Mouse (Mus musculus) urinary bladder, postnatal 14 days (tissue): ENCODE measurements around the gene Diras1.
A peak's percentile ranks its signal among the peaks of the same experiment; 100 is the strongest.
"Not testable (repeated sequence)": the region's sequence is repeated elsewhere in the genome, so short reads cannot be mapped to it uniquely, and the experiment has no call there.

Source experiments
- DNase-seq: peaks from one replicate; pipeline ENCODE4 v3.0.0; 2021; ENCODE audit warnings: low spot score

Gene Diras1

DNA sequence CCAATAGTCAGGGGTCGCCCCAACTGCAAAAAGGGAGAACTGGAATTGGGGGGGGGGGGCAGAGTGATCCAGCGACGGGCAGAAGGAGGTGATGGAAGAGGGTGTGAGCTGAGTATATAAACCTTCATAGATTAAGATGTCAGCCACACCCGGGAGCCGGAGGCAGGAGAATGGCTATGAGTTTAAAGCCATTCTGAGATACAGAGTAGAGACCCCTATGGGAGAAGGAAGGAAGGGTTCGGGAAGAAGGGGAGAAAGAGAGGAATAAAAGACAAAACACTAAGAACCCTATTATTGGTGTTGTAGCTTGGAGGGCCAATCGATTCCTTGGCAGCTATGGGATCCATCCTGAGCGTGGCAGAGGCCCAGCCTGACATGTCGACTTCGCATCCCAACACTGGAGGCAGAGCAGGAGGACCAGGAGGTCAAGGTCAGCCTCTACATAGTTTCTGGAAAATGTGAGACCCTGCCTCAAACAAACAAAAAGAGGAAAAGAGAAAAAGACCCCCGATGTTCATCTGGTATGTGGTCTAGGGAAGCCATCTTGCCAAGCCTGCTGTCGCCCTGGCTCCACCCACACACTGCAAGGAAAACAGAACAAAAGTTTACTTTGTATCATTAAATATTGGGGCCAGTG, at the start of gene Diras1:
Diras1 (minus strand) TSS at position 24 of the 637 bp plus-strand sequence.
- no peak for DNase-seq

DNA sequence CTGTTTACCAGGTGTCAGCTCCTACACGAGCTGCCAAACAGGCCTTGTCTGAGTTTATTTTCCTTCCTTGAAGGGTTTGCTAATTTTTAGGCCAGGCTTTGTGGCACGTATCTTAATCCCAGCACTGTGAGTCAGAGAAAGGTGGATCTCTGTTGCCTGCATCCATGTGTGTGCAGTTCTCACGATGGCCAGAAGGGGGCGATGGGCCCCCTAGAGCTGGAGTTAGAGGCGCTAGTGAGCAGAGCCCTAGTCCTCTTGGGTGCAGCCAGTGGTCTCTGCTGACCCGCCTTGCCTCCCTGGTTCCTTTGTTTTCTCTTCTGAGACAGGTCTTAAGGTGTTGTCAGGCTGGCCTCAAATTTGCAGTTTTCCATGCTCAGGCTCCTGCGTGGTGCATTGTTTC, 48.0 kb upstream of the Diras1 start:
- no peak for DNase-seq

DNA sequence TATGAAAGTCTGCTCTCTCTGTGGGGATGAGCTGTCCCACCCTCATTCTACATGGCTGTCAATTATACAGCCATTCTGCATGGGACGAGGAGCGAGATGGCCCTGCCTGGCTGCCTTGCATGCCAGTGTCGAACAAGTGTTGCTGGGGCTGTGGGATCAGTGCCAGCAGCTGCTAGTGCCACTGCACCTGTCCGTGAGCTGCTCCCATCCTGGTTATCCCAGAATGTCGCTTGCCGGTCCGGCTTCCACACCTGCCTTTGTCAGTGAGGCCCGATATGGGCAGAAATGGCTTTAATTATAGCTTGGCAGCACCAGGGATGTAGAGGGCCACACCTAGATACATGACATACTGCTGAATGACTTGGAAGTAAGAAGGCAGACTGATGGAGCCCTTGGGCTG, 46.8 kb upstream of the Diras1 start:
- no peak for DNase-seq

DNA sequence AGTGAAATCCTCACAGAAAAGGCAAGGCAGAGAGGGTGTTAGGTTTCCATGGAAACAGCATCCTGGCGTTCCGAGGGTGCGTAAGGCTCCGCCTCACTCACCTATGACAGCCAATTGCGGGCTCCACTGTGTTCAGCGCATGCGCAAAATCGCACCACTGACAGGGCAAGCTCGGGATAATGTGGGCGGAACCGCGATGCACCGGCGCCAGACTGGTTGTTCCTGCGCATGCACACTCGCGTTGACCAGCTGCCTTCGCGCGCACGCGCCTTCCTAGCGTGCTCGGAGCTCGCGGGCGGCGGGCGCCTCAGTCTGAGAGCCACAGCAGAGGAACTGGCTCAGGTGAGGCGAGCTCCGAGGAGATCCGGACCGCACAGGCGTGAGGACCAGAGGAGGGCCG, 44.4 kb upstream of the Diras1 start, which contains the start of gene Thop1:
Thop1 (plus strand) TSS at position 200 of the 400 bp plus-strand sequence.
- DNase-seq = peak; percentile 98

DNA sequence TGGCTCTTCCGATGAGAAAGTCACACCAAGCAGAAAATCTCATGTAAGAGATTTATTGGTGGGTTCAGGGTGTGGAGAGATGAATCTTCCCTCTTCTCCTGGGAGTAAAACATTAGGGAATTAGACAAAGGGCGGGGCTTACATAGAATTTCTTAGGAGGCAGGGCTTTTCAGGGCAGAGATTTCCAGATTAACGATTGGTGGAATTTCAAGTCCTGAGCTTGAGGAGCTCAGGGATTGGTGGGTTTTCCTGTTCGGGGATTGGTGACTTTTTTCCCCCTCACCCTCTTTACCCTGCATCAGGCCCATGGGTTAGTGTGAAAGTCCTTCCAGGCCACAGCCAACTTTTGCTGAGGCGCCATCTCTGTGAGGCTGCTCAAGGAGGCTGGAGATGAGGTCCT, 43.2 kb upstream of the Diras1 start:
- no peak for DNase-seq

DNA sequence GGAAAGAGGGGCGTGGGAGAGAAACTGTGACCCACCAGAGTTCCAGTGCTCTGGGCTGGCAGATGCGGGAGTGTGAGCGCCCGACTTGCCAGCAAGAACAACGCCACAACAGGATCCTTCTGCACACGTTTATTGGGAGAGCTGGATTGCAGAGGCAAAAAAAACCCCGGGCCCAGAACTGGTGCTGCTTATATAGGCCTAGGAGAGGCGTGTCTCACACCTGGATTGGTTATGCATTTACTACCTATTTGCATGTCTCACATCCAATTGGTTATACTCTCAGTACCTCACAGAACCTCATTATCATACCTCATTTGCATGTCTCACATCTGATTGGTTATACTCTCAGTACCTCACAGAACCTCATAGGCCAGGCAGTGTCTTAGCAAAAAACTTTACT, 39.1 kb upstream of the Diras1 start:
- not testable (repeated sequence) for DNase-seq

DNA sequence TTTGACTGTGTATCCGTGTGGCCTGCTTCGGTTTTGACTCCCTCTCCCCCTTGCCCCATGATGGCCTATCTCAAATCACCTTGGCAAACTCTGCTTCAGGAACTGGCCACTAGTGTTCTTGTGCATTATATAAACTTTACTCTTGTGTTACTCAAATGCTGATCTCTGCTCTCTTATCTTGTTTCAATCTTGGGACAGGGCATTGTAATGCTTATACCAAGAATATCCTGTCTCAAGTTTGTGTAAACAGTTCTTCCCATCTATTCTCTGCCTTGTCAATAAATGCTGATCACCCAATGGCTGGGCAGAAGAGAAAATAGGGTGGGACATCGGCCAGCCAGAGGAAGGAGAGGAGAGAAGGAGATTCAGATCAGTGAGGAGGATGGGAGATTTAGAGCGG, 37.2 kb upstream of the Diras1 start:
- DNase-seq = no peak

DNA sequence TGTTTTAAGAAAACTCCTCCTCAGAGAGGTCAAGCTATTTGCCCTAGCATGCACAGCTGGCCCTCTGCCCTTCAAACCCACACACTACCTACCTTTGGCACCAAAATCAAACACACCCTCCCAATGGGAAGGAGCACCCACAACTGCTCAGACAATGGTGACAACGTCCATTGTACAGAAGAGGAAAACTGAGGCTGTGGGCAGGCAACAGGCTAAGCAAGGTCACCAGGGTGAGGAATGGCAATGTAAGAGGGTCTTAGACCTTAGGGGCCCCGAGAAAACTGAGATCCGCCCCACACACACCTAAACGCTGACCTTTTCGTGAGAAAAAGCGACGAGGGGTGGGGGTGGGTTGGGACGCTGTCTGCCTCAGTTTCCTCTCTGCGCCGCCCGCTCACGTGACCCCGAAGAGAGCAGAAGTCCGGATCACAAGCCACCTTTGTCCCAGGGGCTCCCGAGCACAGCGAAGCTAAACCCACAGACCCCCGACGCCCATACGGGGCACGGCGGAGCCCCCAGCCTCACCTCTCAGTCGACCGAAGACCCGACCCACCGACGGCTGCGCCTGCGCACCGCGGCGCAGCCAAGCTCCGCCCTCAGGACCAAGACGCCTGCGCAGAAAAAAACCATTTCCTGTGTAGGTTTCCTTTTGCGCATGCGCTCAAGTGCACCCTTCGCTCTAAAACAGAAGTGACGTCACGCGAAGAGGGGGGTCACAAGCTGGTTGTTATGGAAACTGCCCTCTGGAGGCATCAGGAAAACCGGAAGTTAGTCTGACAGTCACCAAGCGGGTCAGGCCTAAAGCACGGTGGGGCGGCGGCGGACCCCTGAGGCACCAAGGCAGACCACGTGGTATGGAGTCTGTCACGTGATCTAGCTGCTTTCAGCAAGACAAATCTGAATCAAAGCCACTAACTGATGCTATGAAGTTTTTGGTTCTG, 34.4 kb upstream of the Diras1 start, which contains the start of gene Sgta:
Sgta (minus strand) TSS at position 579 of the 941 bp plus-strand sequence.
- peak; percentile 100 for DNase-seq

DNA sequence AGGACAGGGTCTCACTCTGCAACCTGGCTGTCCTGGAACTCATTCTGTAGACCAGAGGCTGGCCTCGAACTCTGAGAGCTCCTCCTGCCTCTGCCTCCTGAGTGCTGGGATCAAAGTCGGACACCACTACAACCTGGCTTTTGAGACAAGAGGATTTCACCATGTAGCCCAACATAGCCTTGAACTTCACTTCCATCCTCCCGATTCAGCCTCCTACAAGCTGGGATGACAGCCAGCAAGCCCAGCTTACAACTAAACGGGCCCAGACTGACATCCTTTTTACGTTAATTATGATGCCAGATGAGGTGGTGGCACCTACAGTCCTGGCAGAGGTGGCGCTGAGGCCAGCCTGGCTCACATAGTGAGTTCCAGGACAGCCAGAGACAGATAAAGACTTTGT, 33.4 kb upstream of the Diras1 start:
- no peak for DNase-seq

DNA sequence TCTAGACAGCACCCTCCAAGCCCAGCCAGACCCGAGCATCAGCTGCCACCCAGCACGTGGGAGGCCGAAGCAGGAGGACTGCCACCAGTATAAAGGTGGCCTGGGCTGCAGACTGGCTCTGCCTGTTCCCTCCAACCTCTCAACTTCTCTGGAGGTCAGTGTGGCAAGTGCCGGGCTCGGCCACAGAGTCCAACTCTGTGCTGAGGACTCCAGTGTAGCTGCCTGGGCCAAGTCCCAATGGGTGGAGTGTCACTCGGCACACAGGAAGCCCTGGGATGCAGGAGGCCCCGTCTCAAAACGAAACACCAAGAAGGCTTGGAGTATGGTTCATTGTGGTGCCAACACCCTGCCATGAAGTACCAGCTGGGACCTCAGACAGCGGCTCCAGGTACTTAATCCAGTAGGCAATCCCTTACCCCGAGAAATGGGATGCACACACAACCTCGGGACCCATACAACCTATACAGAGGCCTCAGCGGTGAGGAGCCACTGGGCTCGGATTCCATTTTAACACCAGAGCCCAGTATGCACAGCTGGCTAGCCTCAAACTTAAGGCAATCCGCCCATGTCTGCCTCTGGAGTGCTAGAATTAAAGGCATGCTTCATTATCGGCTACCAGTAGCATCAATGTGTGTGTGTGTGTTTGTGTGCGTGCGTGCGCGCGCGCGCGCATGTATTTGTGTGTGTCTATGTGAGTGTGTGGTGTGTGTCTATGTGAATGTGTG, 32.1 kb upstream of the Diras1 start:
- no peak for DNase-seq

DNA sequence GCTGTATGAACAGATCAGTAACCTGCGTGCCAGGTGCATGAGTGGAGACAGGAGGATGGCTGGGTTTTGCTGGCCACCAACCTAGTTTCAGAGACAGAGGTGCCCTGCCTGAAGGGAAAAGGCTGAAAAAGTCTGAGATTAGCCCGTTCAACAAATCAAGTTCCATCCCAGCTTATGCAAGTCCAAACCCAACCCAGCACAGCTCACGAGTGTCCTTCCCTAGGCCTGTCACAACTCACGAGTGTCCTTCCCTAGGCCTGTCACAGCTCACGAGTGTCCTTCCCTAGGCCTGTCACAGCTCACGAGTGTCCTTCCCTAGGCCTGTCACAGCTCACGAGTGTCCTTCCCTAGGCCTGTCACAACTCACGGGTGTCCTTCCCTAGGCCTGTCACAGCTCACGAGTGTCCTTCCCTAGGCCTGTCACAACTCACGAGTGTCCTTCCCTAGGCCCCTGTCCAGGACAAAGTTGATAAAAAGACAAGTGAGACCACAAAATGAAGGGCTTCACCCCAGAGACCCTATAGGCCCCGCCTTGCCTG, 30.4 kb upstream of the Diras1 start:
- DNase-seq = not testable (repeated sequence)

DNA sequence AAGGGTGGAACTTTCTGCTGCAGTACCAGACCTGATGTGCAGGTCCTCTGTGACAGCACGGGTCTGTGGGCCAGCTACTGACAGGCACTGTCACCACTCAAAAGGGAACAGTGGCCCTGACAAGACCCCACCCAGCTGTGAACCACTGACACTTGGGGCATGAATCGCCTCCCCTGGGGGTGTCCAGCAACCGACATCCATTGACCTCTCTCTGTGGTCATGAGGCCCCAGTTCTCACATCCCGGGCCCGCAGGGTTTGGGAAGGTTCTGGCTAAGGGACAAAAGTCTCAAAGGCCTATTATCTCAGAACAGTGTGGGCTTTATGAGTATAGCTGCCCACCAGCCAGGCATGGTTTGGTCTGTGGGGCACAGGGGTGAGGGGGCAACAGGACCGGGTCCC, 29.7 kb upstream of the Diras1 start:
- DNase-seq = no peak

DNA sequence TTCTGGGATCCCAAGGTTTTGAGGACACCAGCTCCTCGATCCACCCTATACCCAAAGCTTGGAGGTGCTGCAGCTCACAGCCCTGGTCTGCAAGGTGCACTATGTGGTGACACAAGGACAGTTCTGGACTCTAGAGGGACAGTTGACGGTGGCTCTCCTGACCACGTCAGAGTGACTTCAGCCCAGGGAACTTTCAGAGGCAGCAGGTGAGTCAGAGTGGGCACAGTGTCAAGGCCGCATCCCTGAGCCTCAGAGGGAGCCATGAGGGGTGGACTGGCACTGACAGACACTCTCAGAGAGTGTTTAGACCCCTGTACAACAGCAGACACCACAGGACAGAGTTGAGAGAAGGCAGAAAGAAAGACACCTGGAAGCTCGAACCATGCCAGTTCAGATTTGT, 27.1 kb upstream of the Diras1 start:
- no peak for DNase-seq

DNA sequence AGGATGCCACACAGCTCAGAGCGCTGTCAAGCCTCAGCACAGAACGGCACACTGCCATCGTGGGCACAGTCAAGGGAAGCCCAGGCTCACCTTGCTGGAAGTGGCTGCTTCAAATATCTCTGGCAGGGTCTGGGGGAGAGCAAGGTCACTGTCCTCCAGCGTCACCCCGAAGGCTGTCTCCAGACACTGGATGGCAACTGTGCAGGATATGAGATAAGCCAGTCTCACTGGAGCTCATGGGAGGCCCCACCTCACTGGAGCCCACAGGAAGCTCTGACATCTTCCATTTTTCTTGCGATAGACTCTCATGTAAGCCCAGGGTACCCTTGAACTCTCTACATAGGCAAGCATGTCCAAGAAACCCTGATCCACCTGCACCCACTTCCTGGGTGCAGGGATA, 25.7 kb upstream of the Diras1 start:
- no peak for DNase-seq

DNA sequence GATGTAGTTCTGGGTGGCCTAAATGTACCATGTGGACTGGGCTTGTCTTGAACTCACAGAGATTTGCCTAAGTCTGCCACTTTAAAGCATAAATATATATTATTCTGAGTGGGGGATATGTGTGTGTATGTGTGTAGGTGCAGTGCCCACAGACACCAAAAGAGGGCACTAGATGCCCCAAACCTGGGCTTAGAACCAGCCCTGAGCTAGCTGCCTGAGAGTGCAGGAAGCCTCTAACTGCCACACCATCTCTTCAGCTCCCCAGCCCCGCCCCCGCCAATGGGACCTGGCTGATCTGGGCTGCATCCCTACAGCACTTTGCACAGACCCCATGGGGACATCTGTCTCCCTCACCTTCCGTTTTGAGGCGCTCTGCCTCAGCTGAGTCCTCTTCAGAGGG, 25.2 kb upstream of the Diras1 start:
- DNase-seq = no peak

DNA sequence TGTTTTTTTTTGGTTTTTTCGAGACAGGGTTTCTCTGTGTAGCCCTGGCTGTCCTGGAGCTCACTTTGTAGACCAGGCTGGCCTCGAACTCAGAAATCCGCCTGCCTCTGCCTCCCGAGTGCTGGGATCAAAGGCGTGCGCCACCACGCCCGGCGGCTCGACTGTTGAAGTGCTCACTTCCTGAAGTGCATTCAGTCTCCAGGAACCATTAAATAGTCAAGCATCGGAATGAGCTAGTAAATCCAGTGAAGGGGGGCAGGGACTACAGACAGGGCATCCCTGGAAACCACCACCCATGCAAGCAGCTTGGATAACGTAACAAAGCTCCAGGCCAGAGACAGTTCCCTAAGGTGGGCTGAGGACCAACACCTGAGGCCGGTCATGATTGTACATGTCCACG, 19.8 kb upstream of the Diras1 start:
- not testable (repeated sequence) for DNase-seq

DNA sequence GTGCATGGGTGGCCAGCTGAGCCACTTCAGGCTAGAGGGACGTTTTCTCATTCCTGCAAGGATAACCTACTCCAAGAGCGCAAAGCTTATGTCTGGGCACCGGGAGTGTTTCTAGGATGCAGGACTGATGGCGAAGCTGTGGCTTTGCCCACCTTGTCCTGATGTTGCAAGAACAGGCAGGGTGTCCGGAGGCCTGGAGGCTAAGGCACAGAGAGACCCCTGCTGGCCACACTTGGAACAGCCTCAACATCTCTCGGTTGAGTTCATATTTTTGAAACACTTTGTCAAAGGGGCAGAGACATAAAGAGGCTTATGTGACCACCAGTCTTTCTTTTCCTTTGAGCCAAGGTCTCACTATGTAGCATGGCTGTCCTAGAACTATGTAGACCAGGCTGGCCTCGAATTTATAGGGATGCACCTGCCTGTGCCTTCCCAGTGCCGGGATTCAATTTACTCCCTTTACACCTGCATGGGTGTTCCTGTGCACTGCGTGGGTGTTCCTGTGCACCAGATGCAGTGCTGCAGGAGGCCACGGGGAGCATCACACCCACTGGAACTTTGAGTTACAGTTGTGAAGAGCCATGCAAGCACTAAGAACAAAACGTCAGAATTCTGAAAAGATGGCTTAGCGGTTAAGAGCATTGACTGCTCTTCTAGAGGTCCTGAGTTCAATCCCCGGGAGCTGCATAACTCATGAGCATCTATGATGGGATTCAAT, 16.2 kb upstream of the Diras1 start:
- DNase-seq = peak; percentile 71

DNA sequence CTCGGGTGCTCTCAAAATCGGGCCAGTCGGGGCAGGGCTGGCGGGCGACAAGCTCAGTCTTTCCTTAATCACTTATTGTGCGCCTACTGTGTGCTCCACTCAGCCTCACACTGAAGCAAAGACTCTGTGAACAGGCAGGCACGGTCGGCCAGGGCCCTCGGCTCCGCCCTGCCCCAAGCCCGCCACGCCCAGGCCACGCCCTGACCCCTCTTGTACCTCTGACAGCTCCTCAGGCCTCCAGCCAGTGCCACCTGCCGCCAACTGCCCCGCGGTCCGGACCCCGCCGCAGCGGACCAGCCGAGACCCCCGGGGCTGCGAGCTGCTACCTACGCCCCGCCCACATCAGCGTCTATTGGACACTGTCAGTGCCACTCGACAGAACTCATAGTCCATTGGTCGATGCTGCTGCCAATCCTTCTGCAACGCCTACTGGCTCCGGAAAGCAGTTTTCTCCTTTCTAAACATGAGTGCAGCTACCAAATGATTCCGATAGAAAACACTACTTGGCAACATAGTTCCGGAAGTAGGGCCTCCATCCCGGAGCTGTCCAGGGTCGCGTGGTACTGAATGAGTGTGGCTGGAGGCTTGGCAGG, 11.6 kb upstream of the Diras1 start, which contains the start of gene Slc39a3:
Slc39a3 (minus strand) TSS at position 439 of the 593 bp plus-strand sequence.
- peak; percentile 98 for DNase-seq

DNA sequence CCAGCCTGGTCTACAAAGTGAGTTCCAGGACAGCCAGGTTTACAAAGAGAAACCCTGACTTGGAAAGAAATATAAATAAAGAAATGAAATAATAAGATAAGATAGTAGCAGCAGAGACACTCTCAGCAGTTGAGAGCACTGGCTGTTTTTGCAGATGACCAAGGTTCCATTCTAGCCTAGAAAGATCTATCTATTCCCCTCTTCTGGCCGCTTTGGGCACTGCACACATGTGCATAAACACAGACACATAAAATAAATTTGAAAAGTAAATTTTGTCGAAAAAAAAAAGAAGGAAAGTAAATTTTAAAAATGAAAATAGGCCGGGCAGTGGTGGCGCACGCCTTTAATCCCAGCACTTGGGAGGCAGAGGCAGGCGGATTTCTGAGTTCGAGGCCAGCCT, 10.8 kb upstream of the Diras1 start:
- DNase-seq = no peak

DNA sequence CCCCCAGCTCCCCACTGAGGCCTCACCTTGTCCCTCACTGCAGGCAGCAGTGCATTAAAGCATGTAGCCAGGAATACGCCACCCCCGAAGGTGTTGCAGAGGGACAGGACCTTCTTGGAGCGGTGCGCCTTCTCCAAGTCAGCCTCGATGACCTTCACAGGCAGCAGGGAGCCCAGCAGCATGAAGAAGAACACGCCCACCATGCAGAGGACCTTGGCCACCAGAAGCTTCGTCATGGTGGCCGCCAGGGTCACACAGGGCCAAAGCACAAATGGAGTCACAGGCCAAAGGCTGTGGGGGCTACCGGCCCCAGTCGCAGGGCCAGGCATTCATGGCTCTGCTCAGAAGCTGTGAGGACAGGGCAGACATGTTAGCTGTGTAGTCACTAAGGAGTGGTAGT, 8.1 kb upstream of the Diras1 start:
- DNase-seq = no peak

DNA sequence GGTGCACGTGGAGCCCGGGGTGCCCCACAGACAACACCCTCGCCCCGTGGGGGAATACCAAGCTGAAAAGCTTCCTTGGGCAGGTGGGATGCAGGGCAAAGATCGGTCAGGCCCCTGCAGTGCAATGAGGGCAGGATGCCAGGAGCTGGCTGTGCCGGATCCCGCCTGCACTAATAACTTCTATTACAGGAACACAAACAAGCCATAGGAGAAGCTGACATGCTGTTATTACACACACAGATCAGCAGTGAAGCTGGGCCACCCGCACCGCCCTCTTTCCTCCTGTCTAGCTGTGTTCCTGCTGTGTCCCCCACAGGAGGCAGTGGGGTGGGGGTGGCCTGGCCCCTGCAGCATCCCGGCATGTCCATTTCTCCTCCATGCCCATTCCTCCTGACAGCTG, 3.6 kb upstream of the Diras1 start:
- no peak for DNase-seq
